Mouse (Mus musculus) gastrocnemius, adult 18-20 months (tissue): Measurements from ENCODE around the gene Styxl1. TPM values are rescaled to one million over a fixed set of nuclear protein-coding genes. Genes with fewer than 3 reads are reported as not detected.

ENCODE experiments used
- DNase-seq: peaks from one replicate; pipeline ENCODE4 v3.0.0; 2021; ENCODE audit warnings: low spot score
- total RNA-seq, 2 experiments: library from RNA; stranded (reverse); gene quantifications; 2 replicates each; pipeline ENCODE4 v1.2.3; 2021

The Styxl1 gene
- total RNA-seq, 2 experiments from 2014 or later, result not detected

GRCm38 (mm10) chr5:135772519-135772918 lies 5.7 kb downstream of the Styxl1 start:
- DNase-seq, result no peak

GRCm38 (mm10) chr5:135764971-135765370 lies 13.2 kb downstream of the Styxl1 start:
- no peak for DNase-seq

- peak; percentile 69 for DNase-seq
These were observed 14.7 kb downstream of the Styxl1 start for GRCm38 (mm10) chr5:135763526-135763925.

- no peak for DNase-seq
These were observed 16.3 kb downstream of the Styxl1 start for GRCm38 (mm10) chr5:135761881-135762280.

- DNase-seq, result peak; percentile 51
These were observed 26.6 kb downstream of the Styxl1 start for GRCm38 (mm10) chr5:135751595-135751994.

- DNase-seq, result no peak
These were observed 27.1 kb downstream of the Styxl1 start for GRCm38 (mm10) chr5:135751041-135751440.

GRCm38 (mm10) chr5:135744742-135745141 lies 33.4 kb downstream of the Styxl1 start:
- no peak for DNase-seq

GRCm38 (mm10) chr5:135743741-135744609 lies 34.2 kb downstream of the Styxl1 start, which contains the start of gene Tmem120a:
Gene Tmem120a, minus strand, starts transcription at chr5:135744448.
- DNase-seq, result peak; percentile 97

GRCm38 (mm10) chr5:135742941-135743740 lies 35.0 kb downstream of the Styxl1 start:
- DNase-seq, result no peak

GRCm38 (mm10) chr5:135742156-135742555 lies 36.0 kb downstream of the Styxl1 start:
- DNase-seq, result no peak

GRCm38 (mm10) chr5:135738266-135738665 lies 39.9 kb downstream of the Styxl1 start:
- no peak for DNase-seq

GRCm38 (mm10) chr5:135737154-135737553 lies 41.0 kb downstream of the Styxl1 start:
- DNase-seq, result no peak

- DNase-seq, result no peak
These were observed 41.6 kb downstream of the Styxl1 start for GRCm38 (mm10) chr5:135736544-135736943.

- no peak for DNase-seq
These were observed 42.4 kb downstream of the Styxl1 start for GRCm38 (mm10) chr5:135735741-135736140.

- no peak for DNase-seq
These were observed 44.0 kb downstream of the Styxl1 start for GRCm38 (mm10) chr5:135734057-135734680.

GRCm38 (mm10) chr5:135733071-135733470 lies 45.1 kb downstream of the Styxl1 start:
- no peak for DNase-seq

GRCm38 (mm10) chr5:135731322-135731721 lies 46.9 kb downstream of the Styxl1 start:
- DNase-seq, result no peak

GRCm38 (mm10) chr5:135730916-135731315 lies 47.3 kb downstream of the Styxl1 start:
- DNase-seq, result no peak

GRCm38 (mm10) chr5:135730278-135730677 lies 47.9 kb downstream of the Styxl1 start:
- no peak for DNase-seq

GRCm38 (mm10) chr5:135729351-135729750 lies 48.8 kb downstream of the Styxl1 start:
- DNase-seq, result no peak

GRCm38 (mm10) chr5:135728361-135728760 lies 49.8 kb downstream of the Styxl1 start:
- DNase-seq, result no peak

- DNase-seq, result no peak
These were observed 50.3 kb downstream of the Styxl1 start for GRCm38 (mm10) chr5:135727871-135728270.
